Mouse (Mus musculus) B cell, adult (primary cell): ENCODE data around the gene P2rx7. TPM values are rescaled to one million over a fixed set of nuclear protein-coding genes. Genes with fewer than 3 reads are reported as not detected.

Experiments
- total RNA-seq: library from RNA; stranded (reverse); gene quantifications from 4 replicates; pipeline ENCODE4 v1.2.4, GENCODE M21; 2023; ENCODE audit not compliant: inconsistent age

The P2rx7 gene
- total RNA-seq: 2.2 to 3.9 TPM (median 3.3 TPM) in 4 replicates

GRCm38 (mm10) chr5:122643701-122644100 is at the start of gene P2rx7:
Gene P2rx7 (plus strand): TSS chr5:122643911.

GRCm38 (mm10) chr5:122613908-122614732 is 29.6 kb upstream of the P2rx7 start, which contains the start of gene Ift81:
Gene Ift81 (minus strand): TSS chr5:122614518.

GRCm38 (mm10) chr5:122707276-122708181 is 63.8 kb downstream of the P2rx7 start, which contains the start of gene P2rx4:
Gene P2rx4 (plus strand): TSS chr5:122707544.

Other genes with a start within 250 kb of the P2rx7 start
- gene Anapc7, start 222.2 kb upstream of the P2rx7 start, total RNA-seq: 31.3 to 37.9 TPM (median 32.4 TPM) in 4 replicates
- 70.5 to 87.9 TPM (median 75.7 TPM) in 4 replicates for gene Atp2a2, start 141.7 kb upstream of the P2rx7 start, total RNA-seq
- gene Ift81, start 29.4 kb upstream of the P2rx7 start, total RNA-seq: 0.80 to 2.8 TPM (median 1.3 TPM) in 4 replicates
- 89.7 to 108 TPM (median 101 TPM) in 4 replicates for gene P2rx4, start 63.6 kb downstream of the P2rx7 start, total RNA-seq
- gene Camkk2, start 135.5 kb downstream of the P2rx7 start, total RNA-seq: 42.9 to 64.1 TPM (median 49.9 TPM) in 4 replicates
- 190 to 228 TPM (median 214 TPM) in 4 replicates for gene Anapc5, start 177.4 kb downstream of the P2rx7 start, total RNA-seq
- 33.5 to 44.7 TPM (median 37.5 TPM) in 4 replicates for gene Rnf34, start 206.1 kb downstream of the P2rx7 start, total RNA-seq